Mouse (Mus musculus) hindbrain, embryonic 13.5 days (tissue): ENCODE measurements around the gene Fancg. TPM values are rescaled to one million over a fixed set of nuclear protein-coding genes. Genes with fewer than 3 reads are reported as not detected.

ENCODE experiments used
- ATAC-seq: fragments of 200-750 bp; cut with Nextera tagmentation; 2 replicates; pipeline ENCODE4 v1.8.0; 2017; ENCODE audit warnings: moderate TSS enrichment; ENCODE audit not compliant: low FRiP score
- H3K27ac ChIP-seq: fragments of 300-500 bp; sonication (generic); 2 replicates; pipeline ENCODE4 v1.5.1; 2015; ENCODE audit warnings: inconsistent platforms, mild to moderate bottlenecking, moderate library complexity
- H3K27me3 ChIP-seq: fragments of 300-500 bp; sonication (generic); 2 replicates; pipeline ENCODE4 v1.6.1; 2015; ENCODE audit warnings: mild to moderate bottlenecking, inconsistent platforms
- H3K36me3 ChIP-seq: fragments of 300-500 bp; sonication (generic); 2 replicates; pipeline ENCODE4 v1.6.1; 2015; ENCODE audit warnings: mild to moderate bottlenecking, inconsistent platforms
- H3K4me1 ChIP-seq: fragments of 300-500 bp; sonication (generic); replicated peaks from 2 replicates; pipeline ENCODE4 v1.6.1; 2015; ENCODE audit warnings: inconsistent platforms
- H3K4me2 ChIP-seq: fragments of 300-500 bp; sonication (generic); 2 replicates; pipeline ENCODE4 v1.6.1; 2015; ENCODE audit warnings: inconsistent platforms, mild to moderate bottlenecking, moderate library complexity
- H3K4me3 ChIP-seq: fragments of 300-500 bp; sonication (generic); 2 replicates; pipeline ENCODE4 v1.5.1; 2015; ENCODE audit warnings: mild to moderate bottlenecking, inconsistent platforms
- H3K9ac ChIP-seq: fragments of 300-500 bp; sonication (generic); 2 replicates; pipeline ENCODE4 v1.6.1; 2015; ENCODE audit warnings: mild to moderate bottlenecking, inconsistent platforms
- H3K9me3 ChIP-seq: fragments of 300-500 bp; sonication (generic); 2 replicates; pipeline ENCODE4 v1.6.1; 2016; ENCODE audit warnings: inconsistent platforms
- WGBS: fragments of 180-500 bp; shearing (Covaris S2); methylation state at CpG from one replicate; pipeline ENCODE4 v1.1.7; 2015; 5-methylcytosine and 5-hydroxymethylcytosine counted together
- polyA plus RNA-seq: library from polyadenylated mRNA; unstranded; fragments of >200 nt; fragmentation: Nextera tagmentation; extraction: Ambion mirVana; gene quantifications from 2 replicates; pipeline ENCODE4 v1.2.1, GENCODE M21; 2015

Gene Fancg
- polyA plus RNA-seq, 1 experiment from 2014 or later, result 20.0 TPM

- WGBS, result 94% methylated on average over 4 of the region's 4 CpGs
- no peak for ATAC-seq
These were observed 41.0 kb downstream of the Fancg start, which contains the start of gene 1700022I11Rik for GRCm38 (mm10) chr4:42969304-42969703. Gene 1700022I11Rik (plus strand): TSS chr4:42969604.

DNA sequence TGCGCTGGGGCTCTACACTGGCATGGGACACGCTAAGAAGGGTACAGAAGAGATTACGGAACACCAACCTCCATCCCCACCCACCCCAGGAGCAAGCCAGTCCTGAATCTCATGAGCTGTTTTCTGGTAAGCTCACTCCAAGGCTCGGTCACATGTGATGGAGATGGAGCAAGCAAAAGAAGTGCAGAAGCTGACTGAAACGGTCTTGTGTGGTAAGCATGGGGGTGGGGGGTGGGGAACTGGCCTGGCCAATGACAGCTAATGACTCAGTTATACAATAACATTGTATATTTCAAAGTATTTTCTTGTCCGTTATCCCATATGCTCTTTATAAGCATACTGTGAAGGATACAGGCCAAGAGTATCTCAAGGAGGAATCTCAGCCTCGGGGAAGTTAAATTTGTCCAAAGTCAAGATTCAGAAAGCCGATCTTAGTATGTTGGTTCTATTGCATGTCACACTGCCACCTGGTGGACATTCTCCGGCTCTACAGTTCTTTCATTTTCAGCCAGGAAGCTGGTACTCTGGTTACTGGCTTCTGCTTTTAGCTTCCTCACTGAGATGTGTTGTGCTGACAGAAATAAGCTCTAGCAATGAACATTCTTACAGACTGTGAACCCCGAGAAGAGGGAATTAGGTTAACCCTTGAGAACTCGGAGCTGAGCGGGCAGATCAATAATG is 45.1 kb downstream of the Fancg start:
- 0 out of 2 replicates have a peak overlapping the region, but pooled peaks have one; percentile 39 for H3K9ac ChIP-seq

More at GRCm38 (mm10) chr4:42969304-42969703, 41.0 kb downstream of the Fancg start, which contains the start of gene 1700022I11Rik:
- Histone ChIP-seq H3K4me1 (peaks cover 4% of the 10 kb centered on the region; the same call in 1 of the 2 replicates), H3K27ac (no peak within 1 kb of the TSS), H3K4me3 (no peak within 1 kb of the TSS), H3K36me3 (no peaks in the 10 kb centered on the region; the same call in 1 of the 2 replicates), H3K4me2 (no peak within 1 kb of the TSS), H3K27me3 (0 out of 2 replicates have a peak, but pooled peaks cover 2% of the 10 kb centered on the region), H3K9ac (no peak within 1 kb of the TSS), H3K9me3 (no peaks in the 10 kb centered on the region)

DNA sequence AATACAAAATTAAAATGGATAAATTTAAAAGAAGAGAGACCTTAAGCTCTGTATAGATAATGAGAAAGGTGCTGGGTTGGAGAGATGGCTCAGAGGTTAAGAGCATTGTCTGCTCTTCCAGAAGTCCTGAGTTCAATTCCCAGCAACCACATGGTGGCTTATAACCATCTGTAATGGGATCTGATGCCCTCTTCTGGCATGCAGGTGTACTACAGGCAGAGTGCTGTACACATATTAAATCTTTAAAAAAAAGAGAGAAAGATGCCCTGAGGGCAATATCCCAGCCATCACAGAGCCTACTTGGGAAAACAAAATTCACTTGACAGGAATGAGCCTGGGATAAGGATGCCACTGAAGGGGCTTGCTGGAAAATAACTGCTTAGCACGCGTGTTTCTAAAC is 46.8 kb downstream of the Fancg start:
- no peak overlapping the region for H3K4me2 ChIP-seq
- no peak overlapping the region for H3K9ac ChIP-seq
- 0 out of 2 replicates have a peak, but pooled peaks cover 2% of the 10 kb centered on the region for H3K27me3 ChIP-seq
- 96% methylated on average over 2 of the region's 2 CpGs for WGBS
- no peaks in the 10 kb centered on the region for H3K9me3 ChIP-seq
- peaks cover 11% of the 10 kb centered on the region for H3K36me3 ChIP-seq
- H3K4me1 ChIP-seq, result peaks cover 4% of the 10 kb centered on the region; the same call in 1 of the 2 replicates
- ATAC-seq, result no peak
- no peak overlapping the region for H3K4me3 ChIP-seq
- no peak overlapping the region for H3K27ac ChIP-seq

More for the DNA sequence above, 45.1 kb downstream of the Fancg start:
- Histone ChIP-seq H3K36me3 (no peaks in the 10 kb centered on the region), H3K4me3 (no peak overlapping the region), H3K27ac (no peak overlapping the region), H3K9me3 (no peaks in the 10 kb centered on the region), H3K27me3 (0 out of 2 replicates have a peak, but pooled peaks cover 2% of the 10 kb centered on the region), H3K4me1 (peaks cover 4% of the 10 kb centered on the region; the same call in 1 of the 2 replicates), H3K4me2 (peak overlapping the region; percentile 36)
- 14% methylated on average over 12 of the region's 12 CpGs for WGBS
- peak; percentile 44; the same call in 1 of the 2 replicates for ATAC-seq

GRCm38 (mm10) chr4:42961592-42961991 is 48.7 kb downstream of the Fancg start:
- Histone ChIP-seq H3K4me2 (no peak overlapping the region), H3K9ac (no peak overlapping the region), H3K36me3 (peaks cover 30% of the 10 kb centered on the region), H3K4me3 (no peak overlapping the region), H3K4me1 (peaks cover 4% of the 10 kb centered on the region; the same call in 1 of the 2 replicates), H3K27me3 (0 out of 2 replicates have a peak, but pooled peaks cover 2% of the 10 kb centered on the region), H3K9me3 (no peaks in the 10 kb centered on the region), H3K27ac (no peak overlapping the region)
- ATAC-seq, result no peak
- 31% methylated on average over 4 of the region's 4 CpGs for WGBS

DNA sequence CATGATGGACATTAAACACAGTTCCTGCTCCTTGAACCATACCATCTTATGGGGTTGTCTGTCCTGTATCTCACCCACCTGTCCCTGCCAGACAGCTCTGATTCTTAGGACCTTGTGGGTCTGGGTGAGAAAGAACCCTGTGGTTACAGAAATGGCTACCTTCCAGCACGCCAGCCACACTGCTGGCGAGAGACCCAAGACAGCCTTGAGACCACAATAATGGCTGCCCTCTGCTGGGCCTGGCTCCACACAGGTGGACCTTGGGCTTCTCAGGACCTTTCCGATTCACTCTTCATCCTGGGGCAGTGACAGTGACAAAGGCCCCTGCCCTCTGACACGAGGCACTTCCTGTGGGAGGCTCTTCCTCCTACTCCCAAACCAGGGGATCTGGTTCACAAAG is 50.9 kb downstream of the Fancg start:
- H3K4me3 ChIP-seq, result no peak overlapping the region
- H3K4me2 ChIP-seq, result no peak overlapping the region
- H3K27ac ChIP-seq, result 0 out of 2 replicates have a peak overlapping the region, but pooled peaks have one; percentile 40
- WGBS, result 72% methylated on average over 4 of the region's 4 CpGs
- 0 out of 2 replicates have a peak, but pooled peaks cover under 1% of the 10 kb centered on the region for H3K27me3 ChIP-seq
- no peaks in the 10 kb centered on the region for H3K9me3 ChIP-seq
- H3K4me1 ChIP-seq, result peaks cover 9% of the 10 kb centered on the region
- no peak overlapping the region for H3K9ac ChIP-seq
- peaks cover 49% of the 10 kb centered on the region for H3K36me3 ChIP-seq
- no peak for ATAC-seq

- no peak overlapping the region for H3K27ac ChIP-seq
- no peaks in the 10 kb centered on the region for H3K27me3 ChIP-seq
- WGBS, result 81% methylated on average over 8 of the region's 8 CpGs
- peaks cover 49% of the 10 kb centered on the region for H3K36me3 ChIP-seq
- H3K9ac ChIP-seq, result no peak overlapping the region
- H3K4me1 ChIP-seq, result peaks cover 14% of the 10 kb centered on the region
- H3K9me3 ChIP-seq, result no peaks in the 10 kb centered on the region
- ATAC-seq, result no peak
- H3K4me3 ChIP-seq, result no peak overlapping the region
- no peak overlapping the region for H3K4me2 ChIP-seq
These were observed 51.4 kb downstream of the Fancg start for GRCm38 (mm10) chr4:42958942-42959341.

DNA sequence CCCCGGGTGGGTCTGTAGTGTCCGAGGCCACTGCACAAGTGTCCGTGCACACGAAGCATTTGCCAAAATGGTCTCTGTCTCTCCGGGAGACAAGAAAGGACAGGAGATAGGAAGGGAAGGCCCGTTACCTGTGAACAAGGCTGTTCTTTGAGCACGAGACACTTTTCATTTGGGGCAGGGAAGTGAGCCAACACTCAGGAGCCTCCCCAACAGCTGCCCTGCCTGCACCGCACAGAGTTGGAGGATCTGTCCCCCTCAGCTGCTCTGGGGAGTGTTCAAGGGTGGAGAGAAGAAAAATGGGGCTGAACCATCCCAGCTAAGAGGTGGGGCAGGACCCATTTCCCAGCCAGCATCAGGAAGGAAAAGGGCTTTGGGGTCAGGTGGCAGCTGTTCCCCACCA is 52.3 kb downstream of the Fancg start:
- no peak for ATAC-seq
- peaks cover 23% of the 10 kb centered on the region for H3K4me1 ChIP-seq
- peaks cover 53% of the 10 kb centered on the region for H3K36me3 ChIP-seq
- no peak overlapping the region for H3K9ac ChIP-seq
- no peak overlapping the region for H3K4me2 ChIP-seq
- H3K9me3 ChIP-seq, result no peaks in the 10 kb centered on the region
- 89% methylated on average over 8 of the region's 8 CpGs for WGBS
- H3K4me3 ChIP-seq, result no peak overlapping the region
- no peaks in the 10 kb centered on the region for H3K27me3 ChIP-seq
- H3K27ac ChIP-seq, result no peak overlapping the region

- no peak for ATAC-seq
- no peak overlapping the region for H3K27ac ChIP-seq
- H3K4me1 ChIP-seq, result peaks cover 30% of the 10 kb centered on the region
- H3K4me3 ChIP-seq, result no peak overlapping the region
- no peaks in the 10 kb centered on the region for H3K27me3 ChIP-seq
- WGBS, result 80% methylated on average over 11 of the region's 11 CpGs
- H3K4me2 ChIP-seq, result no peak overlapping the region
- no peak overlapping the region for H3K9ac ChIP-seq
- no peaks in the 10 kb centered on the region for H3K9me3 ChIP-seq
- H3K36me3 ChIP-seq, result peaks cover 53% of the 10 kb centered on the region
These were observed 53.0 kb downstream of the Fancg start for GRCm38 (mm10) chr4:42957306-42957705.

DNA sequence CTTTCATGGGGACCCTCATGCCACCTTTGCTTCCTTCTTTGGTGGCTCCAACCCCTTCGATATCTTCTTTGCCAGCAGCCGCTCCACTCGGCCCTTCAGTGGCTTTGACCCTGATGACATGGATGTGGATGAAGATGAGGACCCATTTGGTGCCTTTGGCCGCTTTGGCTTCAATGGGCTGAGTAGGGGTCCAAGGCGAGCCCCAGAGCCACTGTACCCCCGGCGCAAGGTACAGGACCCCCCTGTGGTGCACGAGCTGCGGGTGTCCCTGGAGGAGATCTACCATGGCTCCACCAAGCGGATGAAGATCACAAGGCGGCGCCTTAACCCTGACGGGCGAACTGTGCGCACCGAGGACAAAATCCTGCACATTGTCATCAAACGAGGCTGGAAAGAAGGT is 53.7 kb downstream of the Fancg start:
- Histone ChIP-seq H3K9ac (no peak overlapping the region), H3K4me3 (no peak overlapping the region), H3K9me3 (no peaks in the 10 kb centered on the region), H3K27ac (no peak overlapping the region), H3K4me2 (no peak overlapping the region), H3K36me3 (peaks cover 53% of the 10 kb centered on the region), H3K4me1 (peaks cover 37% of the 10 kb centered on the region), H3K27me3 (no peaks in the 10 kb centered on the region)
- WGBS, result 95% methylated on average over 17 of the region's 17 CpGs
- no peak for ATAC-seq

DNA sequence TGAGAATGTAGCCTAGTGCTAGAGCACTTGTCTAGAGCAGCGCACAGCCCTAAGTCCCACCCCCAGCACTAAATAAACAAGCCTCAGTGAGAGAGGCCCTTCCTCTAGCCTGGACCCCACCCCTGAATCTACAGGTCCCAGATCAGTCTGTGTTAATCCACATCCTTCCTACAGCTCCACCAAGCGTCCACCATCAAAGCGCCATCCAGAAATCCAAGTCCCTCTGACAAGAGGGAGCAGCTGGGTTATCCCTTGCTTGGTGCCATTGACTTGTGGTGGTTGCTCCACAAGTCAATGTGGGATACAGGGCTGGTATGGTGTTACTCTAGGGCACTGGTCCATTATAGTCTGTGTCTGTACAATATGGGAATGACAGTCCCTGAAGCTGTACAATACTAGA is 55.1 kb downstream of the Fancg start:
- no peak for ATAC-seq
- Histone ChIP-seq H3K27me3 (no peaks in the 10 kb centered on the region), H3K4me3 (no peak overlapping the region), H3K36me3 (peaks cover 53% of the 10 kb centered on the region), H3K27ac (no peak overlapping the region), H3K4me1 (peaks cover 50% of the 10 kb centered on the region), H3K9ac (no peak overlapping the region), H3K4me2 (no peak overlapping the region), H3K9me3 (no peaks in the 10 kb centered on the region)
- WGBS, result 93% methylated on average over 3 of the region's 3 CpGs

- no peak for ATAC-seq
- H3K4me1 ChIP-seq, result peaks cover 52% of the 10 kb centered on the region
- peak overlapping the region; percentile 76; the same call in 1 of the 2 replicates for H3K4me3 ChIP-seq
- H3K27ac ChIP-seq, result peak overlapping the region; percentile 98
- 5% methylated on average over 10 of the region's 10 CpGs for WGBS
- H3K36me3 ChIP-seq, result peaks cover 50% of the 10 kb centered on the region
- peak overlapping the region; percentile 99 for H3K4me2 ChIP-seq
- H3K9ac ChIP-seq, result peak overlapping the region; percentile 97
- H3K27me3 ChIP-seq, result no peaks in the 10 kb centered on the region
- no peaks in the 10 kb centered on the region for H3K9me3 ChIP-seq
These were observed 56.0 kb downstream of the Fancg start for GRCm38 (mm10) chr4:42954297-42954696.

DNA sequence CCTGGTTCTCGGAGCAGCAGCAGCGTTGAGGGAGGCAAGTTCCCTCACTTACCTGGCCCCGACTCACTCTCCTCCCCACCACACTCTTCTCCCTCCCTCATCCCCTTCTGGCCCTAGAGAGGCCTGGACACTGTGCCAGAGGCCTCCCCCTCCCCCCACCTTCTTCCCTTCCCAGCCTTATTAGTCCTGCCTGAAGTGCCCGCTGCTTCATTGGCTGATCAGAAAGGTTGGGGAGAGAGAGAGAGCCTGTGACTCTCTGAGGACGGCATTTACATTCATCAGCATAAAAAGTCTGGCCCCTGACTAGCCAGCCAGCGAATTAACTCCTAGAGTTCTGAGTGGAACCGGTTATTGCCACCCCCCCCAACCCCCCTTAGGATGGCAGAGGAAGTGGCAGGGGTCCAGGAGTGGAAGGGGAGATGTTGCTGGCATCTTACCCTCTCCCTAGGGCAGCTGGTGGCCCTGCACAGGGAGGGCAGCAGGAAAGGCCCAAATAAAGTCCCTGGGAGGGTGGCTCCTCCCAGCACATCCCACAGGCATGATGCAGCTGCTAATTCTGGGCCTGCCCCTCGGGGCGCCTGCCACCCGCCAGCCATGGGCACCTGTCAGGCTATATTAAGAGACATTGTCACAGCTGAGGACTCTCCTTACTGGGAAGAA is 56.7 kb downstream of the Fancg start:
- Histone ChIP-seq H3K9ac (peak overlapping the region; percentile 97), H3K9me3 (no peaks in the 10 kb centered on the region), H3K27me3 (no peaks in the 10 kb centered on the region), H3K27ac (peak overlapping the region; percentile 98), H3K36me3 (peaks cover 43% of the 10 kb centered on the region), H3K4me2 (peak overlapping the region; percentile 99), H3K4me1 (peaks cover 59% of the 10 kb centered on the region), H3K4me3 (peak overlapping the region; percentile 76)
- 13% methylated on average over 10 of the region's 10 CpGs for WGBS
- ATAC-seq, result no peak
